Mouse (Mus musculus) megakaryocyte progenitor cell, adult 5-6 weeks (primary cell): ENCODE measurements at regions not wholly inside any gene's neighbourhood (a gene's known extent, or its start where the extent isn't known, plus 50 kb on each side); places are given as distances from the start of the nearest gene placed in this dataset.

Experiments used
- ATAC-seq: replicated peaks from 2 replicates; pipeline ENCODE4 v1.8.0; 2016; ENCODE audit warnings: mild to moderate bottlenecking, moderate TSS enrichment, inconsistent platforms; ENCODE audit not compliant: poor library complexity

- ATAC-seq: no peak
Observed at GRCm38 (mm10) chr7:138640492-138641165, 205.2 kb upstream of the Ppp2r2d start.

GRCm38 (mm10) chr7:138639541-138639940 is 206.3 kb upstream of the Ppp2r2d start:
- no peak for ATAC-seq

GRCm38 (mm10) chr7:138626061-138626460 is 219.8 kb upstream of the Ppp2r2d start:
- no peak for ATAC-seq

- ATAC-seq: no peak
Observed at GRCm38 (mm10) chr7:138620896-138621655, 223.5 kb upstream of the Tcerg1l start.

DNA sequence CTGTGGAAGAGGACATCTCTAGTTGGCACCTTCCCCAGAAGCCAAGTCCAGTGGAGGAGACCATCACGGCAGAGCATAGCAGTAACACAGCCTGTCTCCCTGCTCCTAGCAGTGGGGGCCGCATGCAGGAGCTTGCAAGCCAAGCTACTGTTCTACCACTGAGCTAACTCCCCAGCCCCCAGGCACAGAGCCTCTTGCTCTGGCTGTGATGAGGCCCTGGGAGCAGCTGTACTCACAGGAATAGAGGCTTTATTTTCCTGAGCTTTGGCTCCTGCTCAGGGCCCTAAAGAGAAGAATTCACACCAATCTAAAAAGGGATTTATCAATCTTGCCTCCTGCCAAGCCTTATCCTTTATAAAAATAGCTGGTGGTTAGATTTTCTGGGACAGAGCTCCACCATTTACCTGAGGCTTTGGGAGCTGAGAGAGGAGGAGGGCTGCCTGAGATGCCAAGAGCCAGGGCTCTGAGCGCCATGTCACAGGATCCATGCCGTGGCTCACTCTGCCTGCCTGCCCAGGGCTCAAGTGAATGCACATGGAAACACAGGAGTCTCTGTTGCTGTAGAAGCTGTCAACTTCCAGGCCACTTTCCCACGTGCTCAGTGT is 222.7 kb upstream of the Tcerg1l start:
- no peak for ATAC-seq

DNA sequence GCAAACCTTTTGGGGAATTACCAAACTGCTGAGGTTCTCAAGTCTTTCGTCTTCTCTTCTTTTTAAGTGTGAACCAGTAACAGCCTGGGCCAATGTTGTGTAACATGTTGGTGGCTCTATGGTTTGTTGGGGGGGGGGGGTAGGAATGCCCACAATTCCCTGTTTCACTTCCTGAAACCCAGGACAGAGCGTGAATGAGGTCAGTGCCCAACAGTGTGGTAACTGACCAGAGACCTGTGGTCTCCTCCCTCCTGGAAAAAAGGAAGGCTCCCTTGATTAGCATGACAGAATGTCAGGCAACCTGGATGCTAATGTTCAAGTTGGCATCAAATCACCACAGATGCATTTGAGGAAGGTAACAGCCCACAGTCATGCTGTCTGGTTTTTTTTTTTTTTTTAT is 218.9 kb upstream of the Tcerg1l start:
- peak; percentile 87 for ATAC-seq

DNA sequence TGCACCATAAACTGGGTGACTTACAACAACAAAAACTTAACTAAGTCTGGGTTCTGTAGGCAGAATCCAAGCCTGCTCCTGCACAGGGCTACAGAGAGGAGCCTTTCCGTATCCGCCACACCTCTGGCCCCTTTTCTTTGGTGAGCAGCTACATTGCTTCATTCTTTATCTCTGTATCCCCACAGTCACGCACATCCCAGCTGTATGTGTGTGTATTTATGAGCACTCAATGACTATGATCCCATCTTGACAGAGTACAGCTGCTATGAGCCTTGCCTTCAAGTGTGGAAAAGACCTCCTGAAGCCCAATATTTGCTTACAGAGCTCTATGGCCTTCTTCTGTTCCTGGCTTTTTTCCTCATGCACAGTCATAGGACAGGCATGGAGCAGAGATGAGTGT is 212.1 kb upstream of the Tcerg1l start:
- ATAC-seq: no peak

- ATAC-seq: no peak
Observed at GRCm38 (mm10) chr7:138609124-138609523, 211.6 kb upstream of the Tcerg1l start.

DNA sequence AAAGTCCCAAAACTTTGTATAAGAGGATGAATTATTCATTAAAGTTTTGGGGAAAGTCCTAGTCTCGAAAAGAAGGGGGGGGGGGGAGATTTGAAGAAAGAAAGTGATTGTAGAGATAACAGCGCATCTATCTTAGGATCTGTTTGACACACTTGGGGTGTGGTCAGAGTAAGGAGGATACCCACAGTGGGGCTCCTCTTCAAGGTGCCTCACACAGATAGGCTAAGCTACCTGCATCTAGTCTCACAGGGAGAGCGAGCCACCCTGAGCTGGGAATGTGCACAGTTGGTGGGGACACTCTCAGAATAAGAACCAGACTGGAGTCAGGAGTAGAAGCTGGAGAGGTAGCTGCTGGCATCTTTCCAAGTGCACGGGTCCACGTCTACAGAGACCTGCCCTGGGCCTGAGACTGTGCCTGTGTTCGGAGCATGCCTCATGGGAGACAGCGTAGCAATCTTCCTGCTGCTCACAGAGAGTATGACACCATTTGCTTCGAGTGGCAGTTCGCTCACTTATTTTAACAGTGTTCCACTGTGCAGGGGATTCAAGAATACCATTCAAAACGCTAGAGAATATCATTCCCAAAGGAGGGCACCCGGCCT is 208.9 kb upstream of the Tcerg1l start:
- no peak for ATAC-seq

- ATAC-seq: no peak
Observed at GRCm38 (mm10) chr7:138605923-138606322, 208.4 kb upstream of the Tcerg1l start.

DNA sequence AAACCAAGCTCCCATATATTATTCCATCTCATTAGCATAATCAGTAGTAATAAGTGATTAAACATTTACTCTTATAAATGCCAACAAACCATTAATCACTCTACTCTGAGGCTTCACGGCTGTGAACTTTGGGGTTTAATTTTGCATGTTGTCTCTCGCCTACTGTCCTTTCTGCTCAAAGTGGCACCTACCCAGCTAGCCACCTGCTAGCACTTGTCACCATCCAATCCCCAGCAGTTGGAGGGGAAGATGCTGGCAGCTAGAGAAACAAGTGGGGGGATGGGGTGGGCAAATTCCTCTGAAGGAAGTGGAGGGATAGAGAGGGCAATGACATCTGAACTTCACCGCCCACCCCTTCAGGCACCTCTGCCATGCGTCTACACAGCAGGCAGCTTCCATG is 204.2 kb upstream of the Tcerg1l start:
- ATAC-seq: no peak

- no peak for ATAC-seq
Observed at GRCm38 (mm10) chr7:138593344-138593743, 195.8 kb upstream of the Tcerg1l start.

DNA sequence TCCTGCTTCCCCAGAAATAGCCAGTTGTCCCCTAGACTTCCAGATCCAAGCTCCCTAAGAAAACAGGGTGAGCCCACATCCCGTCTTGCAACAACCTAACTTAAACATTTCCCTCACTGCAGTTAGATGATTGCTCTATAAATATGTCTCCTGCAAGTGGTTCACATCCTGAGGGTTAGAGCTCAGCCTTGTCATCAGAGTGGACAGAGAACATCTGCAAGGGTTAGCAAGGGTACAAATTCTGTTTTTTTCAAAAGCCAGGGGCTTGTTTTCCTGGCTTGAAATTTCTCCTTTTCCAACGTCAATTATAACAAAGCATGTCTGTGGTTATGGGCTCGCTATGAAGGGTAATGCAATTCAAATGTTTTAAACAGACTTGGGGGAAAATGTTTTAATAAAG is 169.8 kb upstream of the Tcerg1l start:
- ATAC-seq: no peak

- no peak for ATAC-seq
Observed at GRCm38 (mm10) chr7:138551629-138552028, 154.1 kb upstream of the Tcerg1l start.

DNA sequence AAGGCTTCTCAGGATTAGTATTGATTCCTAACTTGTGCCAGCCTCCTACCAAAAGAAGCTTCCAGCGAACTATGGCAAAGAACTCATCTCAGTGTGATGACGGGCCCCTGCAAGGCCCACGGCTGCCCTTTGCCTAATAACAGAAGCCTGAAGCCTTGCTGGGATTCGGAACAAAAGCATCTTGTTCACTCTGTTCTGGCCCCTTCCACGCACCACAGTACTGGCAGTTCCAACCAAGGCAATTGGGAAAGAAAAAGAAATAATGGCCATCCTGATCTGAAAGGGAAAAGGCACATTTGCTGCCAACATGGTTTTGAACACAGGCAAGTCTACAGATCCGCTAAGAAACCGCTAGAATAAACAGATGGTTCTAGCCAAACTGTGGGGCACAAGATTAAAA is 150.4 kb upstream of the Tcerg1l start:
- no peak for ATAC-seq

- no peak for ATAC-seq
Observed at GRCm38 (mm10) chr7:138538048-138538831, 140.7 kb upstream of the Tcerg1l start.

GRCm38 (mm10) chr7:138526143-138526542 is 128.6 kb upstream of the Tcerg1l start:
- no peak for ATAC-seq

DNA sequence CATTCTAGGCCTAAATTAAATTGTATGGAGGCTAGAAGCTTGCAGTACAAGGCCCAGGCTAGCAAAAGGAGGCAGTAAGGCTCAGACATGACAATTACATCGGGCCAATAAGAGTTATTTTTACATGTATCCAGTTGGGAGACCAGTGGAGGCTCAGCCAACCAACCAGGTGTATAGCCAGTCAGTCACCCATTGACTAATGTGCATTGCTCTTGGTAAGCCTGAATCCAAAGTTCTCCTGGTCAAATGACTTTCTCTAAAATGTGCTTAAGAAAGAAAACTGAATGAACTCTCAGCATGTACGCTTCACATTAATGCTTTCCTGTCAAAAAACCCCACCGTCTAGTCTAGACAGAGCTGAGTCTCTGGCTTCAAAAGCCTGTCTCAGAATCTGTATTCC is 127.4 kb upstream of the Tcerg1l start:
- no peak for ATAC-seq

DNA sequence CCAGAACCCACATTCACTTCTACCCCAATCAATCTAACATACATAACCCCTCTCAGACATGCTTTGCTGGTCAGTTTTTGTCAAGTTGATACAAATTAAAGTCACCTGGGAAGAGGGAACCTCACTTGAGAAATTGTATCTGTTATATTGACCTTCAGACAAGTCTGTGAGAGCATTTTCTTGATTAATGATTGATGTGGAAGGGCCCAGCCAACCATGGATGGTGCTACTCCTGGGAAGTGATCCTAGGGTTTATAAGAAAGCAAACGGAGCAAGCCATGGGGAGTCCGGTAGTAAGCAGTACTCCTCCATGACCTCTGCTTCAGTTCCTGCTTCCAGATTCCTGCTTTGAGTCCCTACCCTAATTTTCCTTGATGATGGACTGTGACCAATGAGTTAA is 116.6 kb upstream of the Tcerg1l start:
- ATAC-seq: no peak

DNA sequence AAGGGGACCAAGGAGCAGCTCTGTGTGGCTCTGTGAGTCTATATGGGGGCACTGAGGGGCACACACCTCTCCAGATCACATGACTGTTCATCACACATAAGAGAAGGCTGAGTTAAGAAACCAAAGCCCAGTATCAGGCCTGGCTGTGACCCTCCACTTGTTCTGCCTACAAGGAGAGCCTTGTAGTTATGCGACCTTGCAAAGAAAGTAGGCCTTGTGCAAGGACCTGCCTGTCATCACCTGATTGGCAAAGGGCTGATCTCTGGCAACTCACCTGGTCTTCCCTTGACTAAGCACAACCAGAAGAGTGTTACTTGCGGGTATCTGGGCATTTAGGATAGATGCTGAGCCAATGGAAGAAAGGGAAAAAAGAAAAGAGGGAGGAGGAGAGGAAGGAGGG is 107.7 kb upstream of the Tcerg1l start:
- ATAC-seq: no peak

DNA sequence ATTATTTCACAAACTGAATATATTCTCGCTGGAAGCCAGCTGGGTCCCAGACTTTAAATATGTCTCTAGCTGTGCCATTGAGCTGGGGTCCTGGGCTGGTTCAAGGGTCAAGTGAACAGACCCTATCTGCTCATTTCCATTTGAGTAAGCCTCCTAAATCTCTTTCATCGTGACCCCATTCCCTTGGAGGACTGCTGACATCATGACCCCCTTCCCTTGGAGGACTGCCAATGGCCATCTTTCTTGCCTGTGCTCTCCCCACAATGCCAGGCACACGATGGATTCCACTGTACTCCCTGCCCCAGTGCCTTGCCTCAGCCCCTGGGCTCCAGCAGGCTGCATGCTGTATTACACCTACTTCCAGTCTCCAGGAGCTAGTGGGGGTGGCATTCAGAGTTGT is 106.5 kb upstream of the Tcerg1l start:
- no peak for ATAC-seq
